Mouse (Mus musculus) forebrain, embryonic 16.5 days (tissue): ENCODE data around the gene Snd1. TPM values are rescaled to one million over a fixed set of nuclear protein-coding genes. Genes with fewer than 3 reads are reported as not detected.
"Not testable (repeated sequence)": the region's sequence is repeated elsewhere in the genome, so short reads cannot be mapped to it uniquely, and the experiment has no call there.

Experiments
- ATAC-seq: fragments of 200-750 bp; cut with Nextera tagmentation; 2 replicates; pipeline ENCODE4 v1.8.0; 2017; ENCODE audit warnings: mild to moderate bottlenecking, moderate library complexity
- H3K27ac ChIP-seq: fragments of 300-500 bp; sonication (generic); 2 replicates; pipeline ENCODE4 v1.5.1; 2014; ENCODE audit warnings: low read length, control low read depth
- H3K27me3 ChIP-seq: fragments of 300-500 bp; sonication (generic); replicated peaks from 2 replicates; pipeline ENCODE4 v1.6.1; 2014; ENCODE audit warnings: low read length; ENCODE audit not compliant: control insufficient read depth, insufficient read depth
- H3K36me3 ChIP-seq: fragments of 300-500 bp; sonication (generic); 2 replicates; pipeline ENCODE4 v1.6.1; 2014; ENCODE audit not compliant: control insufficient read depth, insufficient read depth
- H3K4me1 ChIP-seq: fragments of 300-500 bp; sonication (generic); replicated peaks from 2 replicates; pipeline ENCODE4 v1.6.1; 2014; ENCODE audit warnings: low read length; ENCODE audit not compliant: control insufficient read depth, insufficient read depth
- H3K4me2 ChIP-seq: fragments of 300-500 bp; sonication (generic); 2 replicates; pipeline ENCODE4 v1.6.1; 2014; ENCODE audit warnings: mild to moderate bottlenecking, low read length, control low read depth
- H3K4me3 ChIP-seq: fragments of 300-500 bp; sonication (generic); replicated peaks from 2 replicates; pipeline ENCODE4 v1.5.1; 2014; ENCODE audit warnings: mild to moderate bottlenecking, low read length, control low read depth
- H3K9ac ChIP-seq: fragments of 300-500 bp; sonication (generic); replicated peaks from 2 replicates; pipeline ENCODE4 v1.6.1; 2014; ENCODE audit warnings: low read depth, low read length, control low read depth
- H3K9me3 ChIP-seq: fragments of 300-500 bp; sonication (generic); 2 replicates; pipeline ENCODE4 v1.6.1; 2016; ENCODE audit warnings: low read length; ENCODE audit not compliant: control insufficient read depth
- WGBS: fragments of 180-500 bp; shearing (Covaris S2); extraction: QIAGEN DNeasy Blood & Tissue Kit; methylation state at CpG from one replicate; pipeline ENCODE4 v1.1.7; 2014; 5-methylcytosine and 5-hydroxymethylcytosine counted together
- polyA plus RNA-seq: library from polyadenylated mRNA; unstranded; fragments of >200 nt; fragmentation: Nextera tagmentation; extraction: Ambion mirVana; gene quantifications from 2 replicates; pipeline ENCODE4 v1.2.1, GENCODE M21; 2015

Gene Snd1
- polyA plus RNA-seq, 1 experiment from 2014 or later = 81.0 TPM

DNA sequence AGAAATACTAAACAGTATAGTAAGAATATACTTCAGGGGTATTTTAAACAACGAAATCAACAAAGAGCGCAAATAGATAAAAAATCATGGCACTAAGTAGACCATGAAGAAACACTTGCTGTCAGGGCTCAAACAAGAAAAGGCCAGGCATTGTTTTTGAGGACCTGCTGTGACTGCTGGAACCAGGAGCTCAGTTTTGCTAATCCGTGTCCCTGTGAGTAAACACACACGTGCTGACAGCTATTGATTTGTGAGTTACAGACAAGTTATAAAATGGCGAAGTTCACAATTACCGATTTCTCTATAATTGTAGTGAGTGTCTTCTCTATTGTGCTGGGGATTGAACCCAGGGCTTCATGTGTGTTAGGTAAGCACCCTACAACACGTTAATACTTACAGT, 27.6 kb downstream of the Snd1 start:
- Histone ChIP-seq H3K4me2 (no peak overlapping the region), H3K9me3 (no peaks in the 10 kb centered on the region), H3K27me3 (no peaks in the 10 kb centered on the region), H3K9ac (no peak overlapping the region), H3K27ac (no peak overlapping the region), H3K4me3 (no peak overlapping the region), H3K4me1 (no peaks in the 10 kb centered on the region), H3K36me3 (no peaks in the 10 kb centered on the region)
- ATAC-seq = no peak
- 84% methylated on average over 7 of the region's 7 CpGs for WGBS

- Histone ChIP-seq H3K9ac (no peak overlapping the region), H3K27me3 (no peaks in the 10 kb centered on the region), H3K4me1 (no peaks in the 10 kb centered on the region), H3K36me3 (no peaks in the 10 kb centered on the region), H3K4me3 (no peak overlapping the region), H3K4me2 (no peak overlapping the region), H3K27ac (no peak overlapping the region), H3K9me3 (no peaks in the 10 kb centered on the region)
- 95% methylated on average over 4 of the region's 4 CpGs for WGBS
- no peak for ATAC-seq
These were observed 28.2 kb downstream of the Snd1 start for GRCm38 (mm10) chr6:28503148-28503547.

GRCm38 (mm10) chr6:28504611-28505010, 29.7 kb downstream of the Snd1 start:
- no peak overlapping the region for H3K4me2 ChIP-seq
- no peaks in the 10 kb centered on the region for H3K4me1 ChIP-seq
- H3K9me3 ChIP-seq = no peaks in the 10 kb centered on the region
- no peak for ATAC-seq
- no peak overlapping the region for H3K9ac ChIP-seq
- no peaks in the 10 kb centered on the region for H3K27me3 ChIP-seq
- H3K36me3 ChIP-seq = no peaks in the 10 kb centered on the region
- no peak overlapping the region for H3K4me3 ChIP-seq
- 97% methylated on average over 7 of the region's 7 CpGs for WGBS
- no peak overlapping the region for H3K27ac ChIP-seq

- no peak overlapping the region for H3K4me3 ChIP-seq
- H3K27ac ChIP-seq = no peak overlapping the region
- H3K36me3 ChIP-seq = no peaks in the 10 kb centered on the region
- H3K27me3 ChIP-seq = no peaks in the 10 kb centered on the region
- no peaks in the 10 kb centered on the region for H3K4me1 ChIP-seq
- H3K9ac ChIP-seq = no peak overlapping the region
- ATAC-seq = no peak
- H3K4me2 ChIP-seq = no peak overlapping the region
- H3K9me3 ChIP-seq = no peaks in the 10 kb centered on the region
- WGBS = 82% methylated on average over 4 of the region's 4 CpGs
These were observed 32.8 kb downstream of the Snd1 start for GRCm38 (mm10) chr6:28507759-28508158.

DNA sequence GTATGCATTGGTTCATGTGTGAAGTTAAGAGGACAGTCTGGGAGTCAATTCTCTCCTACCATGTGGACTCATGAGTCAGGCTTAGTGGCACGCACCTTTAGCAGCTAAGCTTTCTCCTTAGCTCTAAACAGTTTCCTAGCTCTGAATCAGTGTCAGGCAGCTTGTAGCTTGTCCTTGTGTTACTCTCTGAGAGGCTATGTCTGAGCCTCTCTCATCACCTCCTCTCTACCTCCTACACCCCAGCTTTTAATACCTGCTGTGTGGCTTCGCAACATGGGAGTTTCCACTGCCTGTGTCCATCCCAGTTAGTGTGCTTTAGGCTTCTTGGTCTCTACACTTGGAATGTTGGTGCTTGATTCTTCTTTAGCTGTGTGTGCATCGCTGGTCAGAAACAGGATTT, 39.3 kb downstream of the Snd1 start:
- H3K4me2 ChIP-seq = no peak overlapping the region
- no peaks in the 10 kb centered on the region for H3K4me1 ChIP-seq
- no peaks in the 10 kb centered on the region for H3K27me3 ChIP-seq
- ATAC-seq = no peak
- H3K9ac ChIP-seq = no peak overlapping the region
- WGBS = 98% methylated on average over 3 of the region's 3 CpGs
- no peak overlapping the region for H3K27ac ChIP-seq
- H3K9me3 ChIP-seq = no peaks in the 10 kb centered on the region
- H3K36me3 ChIP-seq = no peaks in the 10 kb centered on the region
- no peak overlapping the region for H3K4me3 ChIP-seq

- H3K4me1 ChIP-seq = no peaks in the 10 kb centered on the region
- H3K27ac ChIP-seq = no peak overlapping the region
- H3K9ac ChIP-seq = no peak overlapping the region
- no peak overlapping the region for H3K4me2 ChIP-seq
- no peaks in the 10 kb centered on the region for H3K36me3 ChIP-seq
- ATAC-seq = no peak
- no peaks in the 10 kb centered on the region for H3K27me3 ChIP-seq
- H3K4me3 ChIP-seq = no peak overlapping the region
- no peaks in the 10 kb centered on the region for H3K9me3 ChIP-seq
- 94% methylated on average over 4 of the region's 4 CpGs for WGBS
These were observed 40.0 kb downstream of the Snd1 start for GRCm38 (mm10) chr6:28514830-28515350.

- Histone ChIP-seq H3K4me1 (no peaks in the 10 kb centered on the region), H3K36me3 (0 out of 2 replicates have a peak, but pooled peaks cover 2% of the 10 kb centered on the region), H3K27me3 (no peaks in the 10 kb centered on the region), H3K27ac (no peak overlapping the region), H3K9ac (no peak overlapping the region), H3K9me3 (no peaks in the 10 kb centered on the region), H3K4me3 (no peak overlapping the region), H3K4me2 (no peak overlapping the region)
- ATAC-seq = no peak
- 36% methylated on average over 2 of the region's 2 CpGs for WGBS
These were observed 41.7 kb downstream of the Snd1 start for GRCm38 (mm10) chr6:28516618-28517017.

GRCm38 (mm10) chr6:28517050-28517449, 42.1 kb downstream of the Snd1 start:
- Histone ChIP-seq H3K4me2 (no peak overlapping the region), H3K9ac (no peak overlapping the region), H3K27ac (no peak overlapping the region), H3K36me3 (0 out of 2 replicates have a peak, but pooled peaks cover 2% of the 10 kb centered on the region), H3K27me3 (no peaks in the 10 kb centered on the region), H3K9me3 (no peaks in the 10 kb centered on the region), H3K4me1 (no peaks in the 10 kb centered on the region), H3K4me3 (no peak overlapping the region)
- no peak for ATAC-seq
- WGBS = 94% methylated on average over 1 of the region's 1 CpGs

GRCm38 (mm10) chr6:28519426-28519825, 44.5 kb downstream of the Snd1 start:
- no peak for ATAC-seq
- H3K9me3 ChIP-seq = no peaks in the 10 kb centered on the region
- no peaks in the 10 kb centered on the region for H3K4me1 ChIP-seq
- no peak overlapping the region for H3K4me3 ChIP-seq
- WGBS = 81% methylated on average over 8 of the region's 8 CpGs
- no peak overlapping the region for H3K9ac ChIP-seq
- H3K27ac ChIP-seq = no peak overlapping the region
- H3K27me3 ChIP-seq = no peaks in the 10 kb centered on the region
- H3K4me2 ChIP-seq = no peak overlapping the region
- H3K36me3 ChIP-seq = 0 out of 2 replicates have a peak, but pooled peaks cover 6% of the 10 kb centered on the region

DNA sequence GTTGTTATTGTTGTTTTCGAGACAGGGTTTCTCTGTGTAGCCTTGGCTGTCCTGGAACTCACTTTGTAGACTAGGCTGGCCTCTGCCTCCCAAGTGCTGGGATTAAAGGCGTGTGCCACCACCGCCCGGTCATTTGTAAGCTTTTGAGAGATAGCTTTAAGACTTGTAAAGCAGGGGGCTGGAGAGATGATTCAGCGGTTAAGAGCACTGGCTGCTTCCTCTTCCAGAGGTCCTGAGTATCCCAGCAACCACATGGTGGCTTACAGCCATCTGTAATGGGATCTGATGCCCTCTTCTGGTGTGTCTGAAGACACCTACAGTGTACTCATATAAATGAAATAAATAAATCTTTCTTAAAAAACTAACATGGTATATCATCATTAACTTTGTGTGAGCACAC, 45.8 kb downstream of the Snd1 start:
- not testable (repeated sequence) for ATAC-seq, H3K4me3 ChIP-seq
- WGBS = 90% methylated on average over 5 of the region's 5 CpGs

More for the DNA sequence above, 45.8 kb downstream of the Snd1 start:
- not testable (repeated sequence) for H3K4me2 ChIP-seq, H3K4me1 ChIP-seq, H3K27me3 ChIP-seq, H3K27ac ChIP-seq, H3K36me3 ChIP-seq, H3K9ac ChIP-seq, H3K9me3 ChIP-seq
